Mouse (Mus musculus): ENCODE measurements around the gene Pif1.

GRCm38 (mm10) chr9:65551035-65551434, 35.9 kb upstream of the Pif1 start:
- TF ChIP-seq POLR2A (IDR thresholded peaks at IDR 0.05; ENCODE audit: low read depth, low read length) (no peak), CTCF (conservative IDR thresholded peaks at IDR 0.05; ENCODE audit: insufficient read depth, insufficient read length, low read depth, low read length) (no peak)
